Mouse (Mus musculus) ES-Bruce4 (cell line): Measurements from ENCODE around the gene H2-Q6.
"Not testable (repeated sequence)": the region's sequence is repeated elsewhere in the genome, so short reads cannot be mapped to it uniquely, and the experiment has no call there.

Source experiments
- CTCF ChIP-seq: IDR thresholded peaks from one replicate; pipeline ENCODE4 v1.8.1; 2011; ENCODE audit warnings: low read depth, low read length
- POLR2A ChIP-seq: IDR thresholded peaks from one replicate; pipeline ENCODE4 v1.8.1; 2011; ENCODE audit warnings: low read length; ENCODE audit not compliant: insufficient read depth

DNA sequence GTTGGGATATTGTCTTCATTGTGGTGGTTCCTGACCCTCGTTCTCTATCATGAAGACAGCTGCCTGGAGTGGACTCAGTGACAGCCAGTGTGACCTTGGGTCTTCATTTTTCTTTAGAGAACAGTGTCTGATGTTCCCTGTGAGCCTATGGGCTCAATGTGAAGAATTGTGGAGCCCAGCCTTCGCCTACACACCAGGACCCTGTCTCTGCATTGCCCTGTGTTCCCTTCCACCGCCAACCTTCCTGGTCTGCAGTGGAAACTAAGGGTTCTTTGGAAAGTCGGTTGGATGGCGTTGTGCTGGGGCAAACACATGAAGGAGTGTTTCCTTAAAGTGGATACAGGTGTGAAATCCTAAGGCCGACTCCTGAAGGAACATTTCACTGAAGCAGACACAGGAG lies 4.2 kb downstream of the H2-Q6 start:
- TF ChIP-seq POLR2A, CTCF: not testable (repeated sequence)
